ENCODE assay signal across 10 mouse cellular contexts in genomic region chr14:36774349-36774748, GRCm38 (mm10).
A peak's percentile ranks its signal among the peaks of the same experiment; 100 is the strongest.
DNase-seq lines count a peak whose midpoint lies in the region; ATAC-seq lines count a peak whose summit lies in the region.
"Had no signal": no experiment of that assay in that cellular context is flagged by ENCODE, and none has a peak within 500 bp of the region (broad histone marks: within the 10 kb centered on the region; RNA-seq: fewer than 3 reads in every experiment).

No protein-coding gene starts in this region.

- no peaks in the 10 kb centered on the region for H3K36me3 ChIP-seq in kidney, embryonic 16.5 days (ENCODE audit: insufficient read depth, low read length)
- H3K36me3 ChIP-seq in kidney, embryonic 14.5 days (ENCODE audit: control insufficient read depth, insufficient read depth, low read length): no peaks in the 10 kb centered on the region
- H3K36me3 ChIP-seq: embryonic facial prominence, embryonic 15.5 days had no signal

- H3K4me1 ChIP-seq in kidney, embryonic 16.5 days (ENCODE audit: insufficient read depth, low read length): no peaks in the 10 kb centered on the region
- H3K4me1 ChIP-seq in kidney, embryonic 14.5 days (ENCODE audit: control insufficient read depth, insufficient read depth, low read length): no peaks in the 10 kb centered on the region

- peak; percentile 46; the same call in 1 of the 2 replicates for ATAC-seq in kidney, embryonic 16.5 days (ENCODE audit: low FRiP score, low TSS enrichment)
- ATAC-seq in kidney, embryonic 14.5 days (ENCODE audit: low FRiP score, low TSS enrichment): no peak

- WGBS in kidney, embryonic 16.5 days: 59% methylated on average over 3 of the region's 3 CpGs
- 71% methylated on average over 3 of the region's 3 CpGs for WGBS in kidney, embryonic 14.5 days

- H3K27me3 ChIP-seq in kidney, embryonic 16.5 days (ENCODE audit: insufficient read depth, low read length): no peaks in the 10 kb centered on the region
- H3K27me3 ChIP-seq in kidney, embryonic 14.5 days (ENCODE audit: control insufficient read depth, insufficient read depth, low read length): no peaks in the 10 kb centered on the region
- H3K27me3 ChIP-seq: embryonic facial prominence, embryonic 15.5 days had no signal

- H3K9me3 ChIP-seq in kidney, embryonic 16.5 days (ENCODE audit: low read length): no peaks in the 10 kb centered on the region
- no peaks in the 10 kb centered on the region for H3K9me3 ChIP-seq in kidney, embryonic 14.5 days (ENCODE audit: control insufficient read depth, low read length)
- H3K9me3 ChIP-seq: embryonic facial prominence, embryonic 15.5 days had no signal

- no peak overlapping the region for H3K9ac ChIP-seq in kidney, embryonic 16.5 days (replicated peaks; ENCODE audit: low read length)
- no peak overlapping the region for H3K9ac ChIP-seq in kidney, embryonic 14.5 days (ENCODE audit: low read depth, low read length)
- H3K9ac ChIP-seq: embryonic facial prominence, embryonic 15.5 days had no signal

- no peak overlapping the region for H3K27ac ChIP-seq in kidney, embryonic 16.5 days (ENCODE audit: low read length)
- no peak overlapping the region for H3K27ac ChIP-seq in kidney, embryonic 14.5 days (ENCODE audit: low read depth, low read length)
- H3K27ac ChIP-seq: embryonic facial prominence, embryonic 15.5 days had no signal

- no peak overlapping the region for H3K4me3 ChIP-seq in kidney, embryonic 16.5 days (ENCODE audit: low read length)
- H3K4me3 ChIP-seq in kidney, embryonic 14.5 days (ENCODE audit: low read length): no peak overlapping the region
- H3K4me3 ChIP-seq: embryonic facial prominence, embryonic 15.5 days had no signal

- H3K4me2 ChIP-seq in kidney, embryonic 16.5 days (replicated peaks; ENCODE audit: low read depth, low read length): no peak overlapping the region
- no peak overlapping the region for H3K4me2 ChIP-seq in kidney, embryonic 14.5 days (replicated peaks; ENCODE audit: low read depth, low read length)
- H3K4me2 ChIP-seq: embryonic facial prominence, embryonic 15.5 days; liver, embryonic 11.5 days had no signal

- peak; percentile 6 for DNase-seq in gastrocnemius, postnatal 25 days
- no peak for DNase-seq in gastrocnemius, adult 18-20 months (ENCODE audit: low spot score)
- DNase-seq in 3T3-L1 (ENCODE audit: low read depth, low spot score): peak; percentile 84
- DNase-seq in cerebellum, postnatal 10 days: peak; percentile 59 to 73
- DNase-seq in spleen, postnatal 10 days (ENCODE audit: low spot score in 2 of 2): no peak
- DNase-seq in B cell, adult 2 months: no peak

Comparison
In these comparisons a context has a peak if more than half of its experiments do, and no peak if none do; other contexts are left out.
1. DNase-seq: peak in gastrocnemius, postnatal 25 days (single experiment), 3T3-L1 (single experiment) and cerebellum, postnatal 10 days (2 of 2); none in gastrocnemius, adult 18-20 months (single experiment), spleen, postnatal 10 days (0 of 2) and B cell, adult 2 months (0 of 2).